Mouse (Mus musculus) lung, embryonic 14.5 days (tissue): ENCODE results near the gene Adamts9. TPM values are rescaled to one million over a fixed set of nuclear protein-coding genes. Genes with fewer than 3 reads are reported as not detected.
A peak's percentile ranks its signal among the peaks of the same experiment; 100 is the strongest.

Experiments used
- ATAC-seq: fragments of 200-750 bp; cut with Nextera tagmentation; 2 replicates; pipeline ENCODE4 v1.8.0; 2017; ENCODE audit warnings: mild to moderate bottlenecking, moderate TSS enrichment, moderate library complexity; ENCODE audit not compliant: insufficient read depth
- DNase-seq: peaks from one replicate; pipeline ENCODE4 v3.0.0-alpha.2; 2015
- H3K27ac ChIP-seq: fragments of 300-500 bp; sonication (generic); 2 replicates; pipeline ENCODE4 v1.5.1; 2014; ENCODE audit warnings: low read depth, mild to moderate bottlenecking, moderate library complexity
- H3K27me3 ChIP-seq: fragments of 300-500 bp; sonication (generic); 2 replicates; pipeline ENCODE4 v1.6.1; 2014; ENCODE audit warnings: low read length, control low read depth; ENCODE audit not compliant: insufficient read depth
- H3K36me3 ChIP-seq: fragments of 300-500 bp; sonication (generic); 2 replicates; pipeline ENCODE4 v1.6.1; 2014; ENCODE audit warnings: control low read depth; ENCODE audit not compliant: insufficient read depth
- H3K4me1 ChIP-seq: fragments of 300-500 bp; sonication (generic); 2 replicates; pipeline ENCODE4 v1.6.1; 2014; ENCODE audit warnings: antibody characterized with exemption, control low read depth; ENCODE audit not compliant: insufficient read depth
- H3K4me2 ChIP-seq: fragments of 300-500 bp; sonication (generic); 2 replicates; pipeline ENCODE4 v1.6.1; 2014; ENCODE audit warnings: mild to moderate bottlenecking
- H3K4me3 ChIP-seq: fragments of 300-500 bp; sonication (generic); 2 replicates; pipeline ENCODE4 v1.5.1; 2014; ENCODE audit warnings: low read depth, low read length
- H3K9ac ChIP-seq: fragments of 300-500 bp; sonication (generic); 2 replicates; pipeline ENCODE4 v1.6.1; 2014
- H3K9me3 ChIP-seq: fragments of 300-500 bp; sonication (generic); 2 replicates; pipeline ENCODE4 v1.6.1; 2016; ENCODE audit warnings: low read depth, low read length, control low read depth
- CTCF ChIP-seq: IDR thresholded peaks from 2 replicates; pipeline ENCODE4 v1.5.1; 2016; ENCODE audit warnings: antibody characterized with exemption, low read depth
- WGBS: fragments of 180-500 bp; shearing (Covaris S2); extraction: QIAGEN DNeasy Blood & Tissue Kit; methylation state at CpG from one replicate; pipeline ENCODE4 v1.1.7; 2014; 5-methylcytosine and 5-hydroxymethylcytosine counted together
- polyA plus RNA-seq: library from polyadenylated mRNA; unstranded; fragments of >200 nt; fragmentation: Nextera tagmentation; extraction: Ambion mirVana; gene quantifications from 2 replicates; pipeline ENCODE4 v1.2.1, GENCODE M21; 2014

Adamts9 gene
- 12.1 and 13.8 TPM in 2 replicates for polyA plus RNA-seq

DNA sequence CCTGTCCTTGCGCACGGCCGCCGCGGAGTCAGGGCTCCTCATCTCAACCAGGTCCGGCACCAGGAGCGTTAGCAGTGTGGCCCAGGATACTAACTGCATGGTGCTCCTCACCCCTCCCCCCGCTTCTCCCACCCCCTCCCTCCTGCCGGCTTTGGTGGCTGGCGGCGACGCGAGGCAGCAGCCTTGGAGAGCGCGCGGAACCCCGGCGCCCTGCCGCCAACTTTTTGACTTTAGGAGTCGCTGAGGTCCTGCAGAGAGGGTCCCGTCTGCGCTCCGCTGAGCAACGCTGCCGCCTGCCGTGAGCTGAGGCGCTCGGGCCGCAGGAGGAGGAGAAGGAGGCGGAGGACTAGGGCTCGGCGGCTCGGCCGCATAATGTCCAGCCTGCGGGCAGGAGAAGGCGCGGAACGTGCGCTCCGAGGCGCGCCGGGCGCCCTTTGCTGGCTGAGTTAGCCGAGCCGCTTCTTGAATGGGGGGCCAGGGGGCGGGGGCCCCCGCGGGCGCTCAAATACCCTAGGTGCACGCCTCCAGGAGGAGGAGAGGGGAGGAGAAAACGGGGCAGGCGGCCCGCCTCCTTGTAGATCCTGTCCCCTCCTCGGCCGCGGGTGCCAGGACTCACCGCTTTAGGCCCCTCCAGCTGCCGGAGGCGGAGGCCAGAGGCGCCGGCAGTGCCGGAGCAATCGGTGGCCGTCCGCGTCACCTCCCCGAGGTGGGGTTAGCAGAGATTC lies at the start of gene Adamts9:
Adamts9 (minus strand) TSS at position 436 of the 725 bp plus-strand sequence.
- Histone ChIP-seq H3K27ac (peak within 1 kb of the TSS; percentile 94), H3K27me3 (no peaks in the 10 kb centered on the region), H3K4me1 (peaks cover 5% of the 10 kb centered on the region), H3K4me2 (peak within 1 kb of the TSS; percentile 95), H3K4me3 (peak within 1 kb of the TSS; percentile 66), H3K36me3 (0 out of 2 replicates have a peak, but pooled peaks cover 3% of the 10 kb centered on the region), H3K9ac (peak within 1 kb of the TSS; percentile 75), H3K9me3 (no peaks in the 10 kb centered on the region)
- ATAC-seq (peak; percentile 86), DNase-seq (peak; percentile 93)
- under 1% methylated on average over 61 of the region's 68 CpGs for WGBS
- peak; percentile 13; the same call in 1 of the 2 replicates for TF ChIP-seq CTCF

GRCm38 (mm10) chr6:92991616-92992015 lies 48.3 kb upstream of the Adamts9 start:
- peaks cover 3% of the 10 kb centered on the region; the same call in 1 of the 2 replicates for H3K9me3 ChIP-seq
- ATAC-seq: no peak
- H3K27me3 ChIP-seq: no peaks in the 10 kb centered on the region
- TF ChIP-seq CTCF: no peak
- H3K4me2 ChIP-seq: no peak overlapping the region
- H3K4me3 ChIP-seq: no peak overlapping the region
- no peak overlapping the region for H3K9ac ChIP-seq
- WGBS: 14% methylated on average over 1 of the region's 1 CpGs
- H3K4me1 ChIP-seq: peaks cover 11% of the 10 kb centered on the region; the same call in 1 of the 2 replicates
- H3K36me3 ChIP-seq: no peaks in the 10 kb centered on the region
- H3K27ac ChIP-seq: no peak overlapping the region
- no peak for DNase-seq

GRCm38 (mm10) chr6:92988620-92988998 lies 45.3 kb upstream of the Adamts9 start:
- Histone ChIP-seq H3K9me3 (peaks cover 3% of the 10 kb centered on the region; the same call in 1 of the 2 replicates), H3K4me3 (no peak overlapping the region), H3K9ac (no peak overlapping the region), H3K4me1 (peaks cover 11% of the 10 kb centered on the region; the same call in 1 of the 2 replicates), H3K27me3 (no peaks in the 10 kb centered on the region), H3K4me2 (no peak overlapping the region), H3K27ac (no peak overlapping the region), H3K36me3 (no peaks in the 10 kb centered on the region)
- DNase-seq (no peak), ATAC-seq (no peak)
- WGBS: 66% methylated on average over 10 of the region's 10 CpGs
- TF ChIP-seq CTCF: no peak

- no peak overlapping the region for H3K27ac ChIP-seq
- H3K4me3 ChIP-seq: no peak overlapping the region
- H3K36me3 ChIP-seq: no peaks in the 10 kb centered on the region
- H3K4me2 ChIP-seq: 0 out of 2 replicates have a peak overlapping the region, but pooled peaks have one; percentile 12
- no peak overlapping the region for H3K9ac ChIP-seq
- WGBS: 45% methylated on average over 14 of the region's 14 CpGs
- peak; percentile 45 for DNase-seq
- no peak for ATAC-seq
- TF ChIP-seq CTCF: no peak
- H3K9me3 ChIP-seq: peaks cover 3% of the 10 kb centered on the region; the same call in 1 of the 2 replicates
- peaks cover 13% of the 10 kb centered on the region; the same call in 1 of the 2 replicates for H3K4me1 ChIP-seq
- no peaks in the 10 kb centered on the region for H3K27me3 ChIP-seq
Observed at GRCm38 (mm10) chr6:92987846-92988619, 44.7 kb upstream of the Adamts9 start.

GRCm38 (mm10) chr6:92987366-92987765 lies 44.1 kb upstream of the Adamts9 start:
- ATAC-seq (no peak), DNase-seq (no peak)
- Histone ChIP-seq H3K4me1 (peaks cover 13% of the 10 kb centered on the region; the same call in 1 of the 2 replicates), H3K9ac (no peak overlapping the region), H3K9me3 (peaks cover 3% of the 10 kb centered on the region; the same call in 1 of the 2 replicates), H3K27ac (no peak overlapping the region), H3K4me2 (no peak overlapping the region), H3K27me3 (no peaks in the 10 kb centered on the region), H3K4me3 (no peak overlapping the region), H3K36me3 (no peaks in the 10 kb centered on the region)
- WGBS: 80% methylated on average over 9 of the region's 9 CpGs
- TF ChIP-seq CTCF: no peak

DNA sequence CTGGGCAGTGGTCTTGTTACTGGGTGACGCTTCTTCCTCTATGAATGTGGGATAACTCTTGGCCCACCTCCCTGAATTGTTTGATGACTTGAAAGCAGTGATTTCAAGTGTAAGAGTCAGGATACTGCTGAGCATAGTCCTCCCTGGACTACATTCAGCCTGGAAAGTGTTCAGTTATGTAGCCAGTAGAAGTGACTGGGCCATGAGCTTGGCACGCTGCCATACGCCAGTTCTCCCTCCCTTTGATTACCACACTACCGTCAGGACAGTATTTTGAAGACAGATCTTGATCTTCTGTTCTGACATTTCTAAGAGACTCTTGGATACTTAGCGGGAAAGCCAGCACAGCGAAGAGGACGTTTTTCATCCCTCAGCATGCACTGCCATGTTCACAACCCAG lies 40.1 kb upstream of the Adamts9 start:
- TF ChIP-seq CTCF: no peak
- Histone ChIP-seq H3K27me3 (no peaks in the 10 kb centered on the region), H3K36me3 (no peaks in the 10 kb centered on the region), H3K4me3 (no peak overlapping the region), H3K27ac (no peak overlapping the region), H3K4me1 (peaks cover 11% of the 10 kb centered on the region; the same call in 1 of the 2 replicates), H3K9me3 (no peaks in the 10 kb centered on the region), H3K4me2 (no peak overlapping the region), H3K9ac (no peak overlapping the region)
- DNase-seq (peak; percentile 79), ATAC-seq (peak; percentile 77)
- WGBS: 58% methylated on average over 7 of the region's 7 CpGs
